Mouse (Mus musculus) heart, adult 2 months (tissue): ENCODE data around the gene Wnt7b.

Experiments used
- CTCF ChIP-seq: fragments of 200-600 bp; IDR thresholded peaks from 2 replicates; pipeline ENCODE4 v1.8.1; 2022; ENCODE audit warnings: antibody characterized with exemption, mild to moderate bottlenecking, moderate library complexity
- EP300 ChIP-seq: fragments of 200-500 bp; IDR thresholded peaks from 2 replicates; pipeline ENCODE4 v1.6.1; 2011; ENCODE audit warnings: low read depth, low read length, control low read depth; ENCODE audit not compliant: insufficient read depth

DNA sequence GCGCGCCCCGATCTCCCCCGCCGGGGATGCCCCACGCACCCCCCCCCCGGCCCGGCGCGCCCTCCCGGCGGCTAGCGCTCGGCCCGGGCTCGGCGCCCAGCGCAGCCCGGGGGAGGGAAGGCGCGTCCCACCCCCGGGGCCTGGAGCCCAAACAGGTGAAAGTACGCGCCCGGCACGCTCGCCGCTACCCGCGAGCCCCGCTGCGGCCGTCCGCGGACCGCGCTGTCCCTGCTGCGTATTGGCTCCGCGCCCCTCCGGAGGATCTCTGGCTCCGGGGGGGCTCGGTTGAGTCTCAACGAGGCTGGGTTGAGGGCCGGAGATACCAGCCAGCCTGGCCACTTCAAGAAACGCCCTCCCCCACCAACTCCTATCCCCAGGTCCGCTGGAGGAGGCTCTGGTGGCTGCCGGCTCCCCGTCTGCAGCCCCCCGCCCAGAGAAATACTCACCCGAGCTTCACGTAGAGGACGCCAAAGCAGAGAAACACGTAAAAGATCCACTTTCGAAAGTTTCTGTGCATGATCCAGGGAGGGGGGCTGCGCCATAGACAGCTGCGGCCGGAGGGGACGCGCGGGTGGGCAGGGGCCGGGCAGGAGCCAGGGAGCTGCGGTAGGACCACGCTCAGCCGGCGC lies 1.2 kb downstream of the Wnt7b start:
- TF ChIP-seq EP300 (no peak), CTCF (no peak)
